Mouse (Mus musculus): ENCODE measurements at regions not wholly inside any gene's neighbourhood (a gene's known extent, or its start where the extent isn't known, plus 50 kb on each side); places are given as distances from the start of the nearest gene placed in this dataset.

DNA sequence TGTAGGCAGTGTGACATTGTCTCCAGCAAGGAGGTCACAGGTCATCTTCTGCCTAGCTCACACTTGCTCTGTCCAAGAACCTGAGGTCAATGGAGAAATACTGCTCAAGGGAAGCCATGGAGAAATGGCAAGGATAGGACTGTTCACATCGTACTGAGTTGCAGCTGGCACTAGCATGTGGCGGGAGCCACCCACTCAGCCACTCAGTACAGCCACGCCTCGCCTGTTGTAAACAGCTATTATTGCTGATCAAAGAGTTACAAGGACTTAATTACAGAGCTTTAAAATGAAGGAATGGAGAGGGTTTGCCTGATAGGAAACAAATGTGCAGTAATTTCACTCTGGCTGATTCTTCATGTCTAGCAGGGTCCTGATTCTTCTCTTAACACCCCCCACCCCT is 64.8 kb downstream of the Dll1 start:
- no peak for DNase-seq (ENCODE audit: extremely low spot score in 1 of 2, low spot score in 1 of 2)

DNA sequence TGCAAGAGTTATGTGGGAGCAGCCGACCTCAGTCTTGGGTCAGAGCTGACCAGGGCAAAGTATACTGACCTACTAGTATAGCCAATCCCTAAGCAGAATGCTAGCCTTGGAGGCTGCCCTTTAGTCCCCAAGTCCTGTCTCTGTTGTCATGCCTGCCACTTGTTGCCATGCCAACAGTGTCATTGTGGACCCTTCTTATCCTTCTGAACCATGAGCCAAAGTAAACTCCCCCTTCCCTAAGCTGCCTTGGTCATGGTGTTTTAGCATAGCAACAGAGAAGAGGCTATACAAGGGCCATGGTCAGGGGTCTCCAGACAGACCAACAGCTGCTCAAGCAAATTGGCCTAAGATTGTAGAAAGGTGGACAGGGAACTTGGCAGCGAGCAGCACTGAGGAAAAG is 66.2 kb downstream of the Dll1 start:
- DNase-seq (ENCODE audit: extremely low spot score in 1 of 2, low spot score in 1 of 2) = no peak

DNA sequence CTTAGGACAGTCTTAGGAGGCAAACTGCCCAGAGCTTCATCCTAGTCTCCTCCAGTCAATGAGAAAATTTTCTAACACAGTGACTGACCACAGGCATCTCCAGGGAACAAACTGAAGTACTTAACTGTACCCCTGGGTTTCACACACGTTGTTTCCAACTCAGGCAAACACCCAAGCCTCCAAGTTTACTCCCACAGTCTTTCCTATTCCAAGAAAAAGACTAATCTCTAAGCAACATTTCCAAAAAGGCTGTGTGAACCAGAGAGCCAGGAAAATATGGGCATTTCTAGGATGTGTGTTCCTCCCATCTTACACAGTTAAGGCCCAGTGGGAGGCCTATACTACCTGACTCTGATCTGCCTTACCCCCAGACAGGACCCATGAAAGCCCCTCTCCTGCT is 74.6 kb downstream of the Dll1 start:
- no peak for DNase-seq (ENCODE audit: extremely low spot score in 1 of 2, low spot score in 1 of 2)

DNA sequence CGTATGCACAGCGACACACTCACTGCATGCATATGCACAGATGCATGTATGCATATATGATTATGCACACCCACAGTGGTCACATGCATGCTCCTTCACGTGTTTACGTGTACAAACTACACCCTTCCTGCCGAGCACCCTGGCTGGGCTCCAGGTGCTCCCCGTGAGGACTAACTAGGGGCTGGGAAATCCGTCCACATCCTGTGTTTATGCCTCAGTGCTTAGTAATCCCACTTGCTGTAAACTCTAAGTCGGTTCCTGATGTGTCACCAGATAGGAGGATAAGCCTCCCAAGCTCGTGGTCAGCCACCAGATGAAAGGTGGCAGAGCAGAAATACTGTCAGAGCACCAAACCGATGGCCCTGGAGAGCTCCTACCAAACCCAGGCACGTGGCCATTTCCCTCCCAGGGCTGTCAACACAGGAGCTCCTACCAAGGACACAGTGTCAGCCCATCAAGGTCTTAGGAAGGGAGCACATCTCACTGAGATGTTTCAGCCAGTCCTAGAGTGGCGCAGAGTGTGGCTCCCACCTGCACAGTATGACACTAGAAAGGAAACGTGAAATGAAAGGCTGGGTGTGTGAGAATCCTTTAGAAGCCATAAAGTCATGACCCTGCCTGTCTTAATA is 76.8 kb downstream of the Dll1 start:
- no peak for DNase-seq (ENCODE audit: extremely low spot score in 1 of 2, low spot score in 1 of 2)

DNA sequence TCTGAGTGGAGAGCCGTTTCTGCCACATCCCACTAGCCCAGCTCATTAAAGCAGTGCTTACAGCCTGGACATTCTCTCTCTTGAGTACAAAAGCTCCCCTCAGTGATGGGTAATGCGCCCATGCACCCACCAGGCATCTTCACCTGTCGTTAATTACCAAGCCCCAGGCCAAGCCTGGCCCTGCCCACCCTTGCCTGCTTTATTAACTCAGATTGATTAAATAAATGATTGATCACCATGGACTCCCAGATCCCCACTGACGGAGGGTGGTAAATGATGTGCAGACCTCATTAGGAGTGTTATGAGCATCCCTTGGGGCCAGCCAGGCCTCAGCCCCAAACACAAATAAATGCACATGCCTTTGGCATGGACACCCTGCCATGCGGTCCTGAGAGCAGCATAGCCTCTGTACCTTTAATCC is 82.5 kb downstream of the Dll1 start:
- DNase-seq (ENCODE audit: extremely low spot score in 1 of 2, low spot score in 1 of 2) = no peak

DNA sequence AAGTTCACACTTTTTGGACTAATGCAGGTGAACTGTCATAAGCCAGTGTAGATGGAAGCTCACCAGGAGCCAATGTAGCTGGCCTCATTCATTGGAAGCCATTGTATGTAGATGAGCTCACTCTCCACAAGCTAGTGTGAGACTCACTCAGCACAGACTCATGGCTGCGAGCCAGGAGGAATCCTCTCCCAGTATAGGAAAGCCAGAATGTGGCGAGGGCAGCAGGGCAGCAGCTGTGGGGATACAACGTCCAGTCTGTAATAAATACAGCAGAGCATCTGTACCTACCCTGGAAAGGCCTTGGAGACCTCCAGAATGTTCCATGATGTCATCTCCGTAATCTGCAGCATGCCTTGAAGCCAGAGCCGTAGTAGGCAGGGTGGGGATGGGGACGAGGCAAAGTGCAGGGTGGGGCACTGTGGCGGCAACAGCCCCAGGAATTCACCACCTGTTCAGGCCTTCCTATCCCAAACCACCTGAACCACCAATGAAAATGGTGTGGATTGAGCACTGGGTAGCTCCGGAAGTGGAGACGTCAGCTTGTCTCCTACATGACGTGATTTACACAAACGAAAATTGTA is 84.1 kb downstream of the Dll1 start:
- no peak for DNase-seq (ENCODE audit: extremely low spot score in 1 of 2, low spot score in 1 of 2)

DNA sequence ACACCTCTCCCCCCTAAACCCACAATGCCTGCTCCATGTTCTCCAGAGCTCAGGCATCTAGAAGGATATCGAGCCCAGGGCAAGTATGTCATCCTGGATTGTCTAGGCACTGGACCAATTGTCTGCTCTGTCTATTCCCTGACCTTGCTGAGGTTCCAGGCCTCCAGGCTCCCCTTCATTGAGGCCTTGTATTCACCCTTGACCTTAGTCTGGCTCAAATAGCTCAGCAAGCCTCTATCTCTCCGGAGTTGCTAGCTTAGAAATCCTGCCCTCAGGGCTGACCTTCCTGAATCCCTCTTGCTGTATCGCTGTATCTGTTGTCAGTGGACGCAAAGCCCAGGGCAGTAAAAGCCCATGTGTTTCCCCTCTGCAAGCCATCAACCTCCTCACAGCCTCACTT is 85.0 kb downstream of the Dll1 start:
- no peak for DNase-seq (ENCODE audit: extremely low spot score in 1 of 2, low spot score in 1 of 2)

DNA sequence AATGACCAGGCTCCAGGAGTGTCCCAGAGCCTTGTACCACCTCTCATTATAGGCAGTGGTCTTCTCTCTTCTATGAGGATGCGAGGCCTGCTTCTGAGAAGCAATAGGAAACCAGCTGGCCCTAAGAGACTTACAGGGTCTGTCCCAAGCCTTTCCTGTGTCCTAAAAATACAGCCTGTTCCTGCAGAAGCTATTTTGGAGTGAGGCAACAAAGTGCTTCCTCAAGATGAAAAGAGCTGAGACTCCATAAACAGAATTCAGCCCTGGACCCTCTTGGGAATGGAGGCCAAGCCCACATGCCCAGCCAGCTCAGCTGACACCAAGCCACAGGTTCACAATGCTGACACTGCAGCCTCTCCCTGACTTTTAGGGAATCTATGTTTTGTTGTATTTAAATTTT is 86.3 kb downstream of the Dll1 start:
- DNase-seq (ENCODE audit: extremely low spot score in 1 of 2, low spot score in 1 of 2) = no peak

DNA sequence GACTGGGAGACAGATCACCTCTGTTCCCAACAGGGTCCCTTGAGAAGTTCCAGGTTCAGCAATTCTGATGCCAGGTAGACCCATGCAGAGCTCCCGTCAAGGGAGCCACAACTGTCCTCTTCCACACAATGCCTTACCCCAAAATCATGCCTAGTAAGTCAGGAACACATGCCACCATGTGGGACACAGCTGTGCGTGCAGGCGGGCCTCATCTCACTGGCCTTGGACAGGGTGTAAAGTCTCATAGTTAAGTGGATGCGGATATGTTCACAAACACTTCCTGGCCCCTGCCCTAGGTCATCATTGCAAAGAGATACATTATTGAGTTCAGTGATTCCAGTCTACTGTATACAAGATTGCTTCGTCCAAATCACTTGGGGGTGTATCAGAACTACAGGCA is 87.6 kb downstream of the Dll1 start:
- no peak for DNase-seq (ENCODE audit: extremely low spot score in 1 of 2, low spot score in 1 of 2)

DNA sequence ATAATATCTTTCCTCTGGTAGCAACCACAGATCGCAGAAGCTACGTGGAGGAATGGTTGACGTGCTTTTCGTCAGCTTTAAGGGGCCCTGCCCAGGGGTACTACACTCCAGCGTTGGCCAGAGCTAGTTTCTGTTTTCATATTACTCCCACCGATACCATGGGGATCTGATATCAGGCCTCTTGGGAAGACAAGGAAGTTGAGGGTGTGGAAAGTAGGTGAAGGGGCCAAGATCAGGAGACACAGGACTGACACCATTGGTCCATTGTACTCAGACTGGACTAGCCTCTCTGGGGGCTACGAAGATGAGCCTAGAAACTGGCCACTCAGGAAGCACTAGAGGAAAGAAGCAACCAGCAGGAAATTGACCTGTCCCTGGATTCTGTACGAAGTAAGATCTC is 88.0 kb downstream of the Dll1 start:
- no peak for DNase-seq (ENCODE audit: extremely low spot score in 1 of 2, low spot score in 1 of 2)

DNA sequence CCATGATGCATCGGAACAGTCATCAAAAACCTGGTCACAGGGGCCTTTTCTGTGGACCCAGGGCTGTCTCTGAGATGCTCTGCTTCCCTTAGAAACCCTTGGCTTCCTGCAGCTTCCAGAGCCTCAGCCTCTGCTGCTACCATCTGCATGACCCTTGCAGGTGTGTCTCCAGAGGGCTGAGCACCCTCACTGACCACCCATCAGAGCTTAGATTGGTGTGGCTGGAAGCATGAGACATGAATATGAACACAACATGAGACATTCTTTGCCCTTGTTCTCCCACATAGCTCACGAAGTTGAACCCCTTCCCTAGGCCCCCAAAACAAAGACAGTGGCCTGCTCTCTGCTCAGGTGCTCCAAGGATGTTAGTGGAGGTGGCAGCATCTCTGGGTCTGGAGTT is 90.1 kb downstream of the Dll1 start:
- DNase-seq (ENCODE audit: extremely low spot score in 1 of 2, low spot score in 1 of 2) = no peak

DNA sequence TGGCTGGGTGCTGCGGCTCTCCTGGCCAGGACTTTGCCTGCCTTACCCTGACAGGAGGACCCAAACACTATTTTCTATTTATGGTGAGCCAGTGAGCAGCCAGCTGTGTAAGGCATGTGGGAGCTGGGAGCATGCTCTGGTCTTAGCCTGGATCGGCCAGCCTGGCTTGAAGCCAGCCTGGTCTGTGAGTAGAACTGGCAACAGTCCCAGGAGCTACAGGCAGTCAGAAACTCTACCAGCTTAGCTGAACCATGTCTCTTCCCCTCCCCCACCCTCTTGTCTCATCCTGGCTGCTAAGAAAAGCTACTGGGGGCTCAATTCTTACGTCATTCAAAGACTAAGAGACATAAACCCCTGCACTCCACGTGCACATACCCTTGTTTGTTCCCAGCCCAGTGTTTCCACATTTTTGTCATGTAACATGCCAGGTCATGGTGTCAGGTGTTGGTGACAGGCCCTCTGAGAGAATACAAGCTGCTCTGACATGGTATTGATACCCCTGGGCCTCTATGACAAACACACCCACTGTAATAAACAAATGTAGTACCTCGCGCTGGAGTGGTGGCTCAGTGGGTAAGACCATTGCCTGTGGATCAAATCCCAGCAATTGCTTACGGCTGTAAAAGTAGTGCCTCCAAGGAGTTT is 91.2 kb downstream of the Dll1 start:
- DNase-seq (ENCODE audit: extremely low spot score in 1 of 2, low spot score in 1 of 2) = no peak

DNA sequence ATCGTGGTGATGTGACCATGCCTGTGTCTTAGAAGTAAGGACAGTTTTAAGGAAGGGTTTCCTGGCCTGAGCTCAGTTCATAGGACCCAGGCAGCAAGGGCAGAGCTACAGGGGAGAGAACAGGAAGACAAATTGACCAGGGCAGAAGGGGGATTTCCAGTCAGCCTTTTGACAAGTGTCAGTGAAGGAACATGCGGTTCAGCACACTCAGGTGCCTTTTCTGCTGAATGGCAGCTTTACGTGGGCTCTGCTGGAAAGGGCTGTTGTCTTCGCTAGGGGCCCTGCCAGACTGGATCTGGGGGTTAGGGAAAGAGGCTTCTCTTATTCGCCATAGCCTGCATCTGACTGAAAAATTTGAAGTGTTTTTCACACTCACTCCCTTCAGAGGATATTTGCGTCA is 106.8 kb downstream of the Dll1 start:
- DNase-seq (ENCODE audit: extremely low spot score in 1 of 2, low spot score in 1 of 2) = no peak

DNA sequence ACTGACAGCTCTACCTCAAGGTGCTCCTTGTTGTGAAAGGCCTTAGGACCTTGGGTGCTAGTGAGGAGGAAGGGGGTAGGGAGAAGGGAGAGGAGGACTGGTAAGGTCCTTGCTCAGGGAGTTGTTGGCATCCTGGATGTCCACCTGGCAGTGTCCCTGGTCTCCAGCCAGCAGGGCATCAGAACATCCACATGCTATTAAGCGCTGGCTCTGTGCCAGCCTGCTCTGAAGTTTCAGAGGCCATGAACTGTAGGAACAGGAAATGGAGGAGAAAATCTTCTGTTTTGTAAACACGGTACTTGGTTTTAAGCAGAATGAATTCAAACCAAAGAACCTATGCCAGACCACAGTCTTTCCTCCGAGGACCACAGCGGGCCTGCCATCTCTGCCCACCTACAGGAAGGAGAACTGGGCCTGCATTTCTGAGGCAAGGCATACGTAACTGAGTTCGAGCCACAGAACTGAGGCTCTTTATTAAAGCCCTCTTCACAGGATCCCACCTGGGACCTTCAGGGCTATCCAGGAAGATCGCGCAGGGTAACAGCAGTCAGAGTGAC is 107.5 kb downstream of the Dll1 start:
- no peak for DNase-seq (ENCODE audit: extremely low spot score in 1 of 2, low spot score in 1 of 2)

DNA sequence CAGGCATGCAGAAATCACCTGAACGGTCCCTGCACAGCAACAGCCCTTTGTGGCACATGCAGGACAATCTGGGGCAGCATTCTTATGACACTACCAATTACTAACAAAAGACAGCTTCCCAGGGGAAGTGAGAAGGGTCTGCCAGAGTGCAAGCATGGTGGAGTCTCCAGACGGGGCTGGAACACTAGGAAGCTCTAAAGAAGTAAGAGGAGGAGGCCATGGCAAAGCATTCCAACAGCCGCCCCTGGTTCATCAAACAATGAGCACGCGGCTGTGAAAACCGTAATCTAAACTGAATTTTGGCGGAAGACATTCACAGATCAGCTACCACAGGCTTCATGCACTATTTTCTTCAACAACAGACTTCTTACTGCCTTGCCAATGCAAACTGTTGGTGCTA is 109.0 kb downstream of the Dll1 start:
- no peak for DNase-seq (ENCODE audit: extremely low spot score in 1 of 2, low spot score in 1 of 2)

DNA sequence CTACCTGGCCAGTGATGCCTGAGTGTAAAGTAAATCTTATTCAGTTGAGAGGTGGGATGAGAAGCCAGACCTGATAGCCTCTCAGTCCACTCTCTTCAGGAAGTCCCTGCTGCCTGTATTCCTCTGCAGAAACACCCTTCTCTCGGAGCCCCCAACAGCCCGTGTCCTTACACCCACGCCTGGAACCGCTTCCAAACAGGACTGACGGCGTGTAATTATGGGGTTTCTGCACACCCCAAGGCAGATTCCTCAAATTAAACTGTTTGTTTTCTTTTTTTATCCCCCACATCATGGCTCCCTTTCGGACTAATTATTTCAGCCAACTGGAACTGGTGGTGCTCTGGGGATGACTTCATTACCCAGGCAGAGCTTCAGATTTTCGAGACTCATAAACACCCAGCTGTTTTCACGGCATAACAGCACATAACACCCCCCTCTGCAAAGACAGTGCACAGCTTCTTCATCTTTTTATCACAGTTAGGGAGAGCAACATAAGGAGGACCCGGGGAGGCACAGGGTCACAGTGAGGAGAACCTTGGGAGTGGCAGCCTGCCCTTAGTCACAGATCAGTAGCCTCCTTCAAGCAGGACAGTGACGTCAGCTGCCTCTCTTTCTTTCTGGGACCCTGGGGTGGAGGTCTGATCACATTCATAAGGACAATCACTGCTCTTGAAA is 117.1 kb downstream of the Dll1 start:
- DNase-seq (ENCODE audit: extremely low spot score in 1 of 2, low spot score in 1 of 2) = no peak

DNA sequence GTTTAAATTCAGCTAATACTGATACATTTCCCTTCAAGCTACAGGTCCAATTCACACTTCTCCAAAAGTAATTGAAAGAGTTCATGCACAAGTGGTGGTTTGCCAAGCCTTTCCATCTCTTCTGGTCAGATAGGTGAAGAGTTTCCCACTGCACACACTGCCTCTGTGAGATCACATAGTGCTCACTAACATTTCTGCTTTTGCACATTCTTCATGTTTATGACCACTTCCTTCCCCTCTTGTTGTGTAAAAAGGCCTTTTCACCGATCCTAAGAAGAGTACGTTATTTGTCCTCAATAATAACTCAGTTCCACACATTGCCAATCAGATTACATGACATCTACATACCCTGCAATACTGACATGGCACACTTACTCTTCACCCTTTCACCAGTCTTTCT is 120.8 kb downstream of the Dll1 start:
- DNase-seq (ENCODE audit: extremely low spot score in 1 of 2, low spot score in 1 of 2) = no peak

DNA sequence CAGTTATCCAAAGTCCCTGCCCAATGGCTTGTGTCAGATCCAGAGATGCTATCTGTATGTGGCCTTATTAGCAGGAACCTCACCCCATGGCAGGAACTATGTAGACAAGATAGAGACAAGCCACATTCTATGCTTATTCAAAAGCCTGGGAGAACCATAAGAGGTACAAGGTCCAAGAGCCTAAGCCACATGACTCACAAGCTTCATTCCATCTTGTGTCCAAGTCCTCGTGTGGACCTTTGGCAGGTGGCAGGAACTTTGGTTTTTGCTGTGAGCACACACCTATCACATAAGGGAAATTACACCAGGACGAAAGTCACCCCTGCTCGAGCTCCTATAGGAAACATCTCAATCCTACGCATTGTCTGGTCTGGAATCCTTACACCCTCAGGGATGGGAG is 122.9 kb downstream of the Dll1 start:
- no peak for DNase-seq (ENCODE audit: extremely low spot score in 1 of 2, low spot score in 1 of 2)

DNA sequence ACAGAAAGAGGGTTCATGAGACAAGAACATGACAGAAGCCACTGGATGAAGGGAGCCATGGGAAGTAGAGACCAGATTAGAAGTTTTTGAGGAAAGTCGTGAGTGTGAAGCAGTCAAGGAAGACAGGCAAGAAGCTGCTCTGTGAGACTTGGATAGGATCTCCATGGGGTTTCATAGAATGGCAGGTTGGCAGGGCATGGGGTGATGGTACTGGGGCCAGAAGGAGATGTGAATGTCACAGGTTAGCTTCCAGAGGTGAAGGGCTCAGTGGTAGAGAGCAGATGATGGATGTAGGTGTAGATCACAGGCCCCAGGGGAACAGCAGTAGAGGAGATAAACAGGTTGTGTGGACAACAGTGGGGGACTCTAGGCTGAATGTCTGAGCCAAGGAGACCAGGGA is 123.4 kb downstream of the Dll1 start:
- no peak for DNase-seq (ENCODE audit: extremely low spot score in 1 of 2, low spot score in 1 of 2)

DNA sequence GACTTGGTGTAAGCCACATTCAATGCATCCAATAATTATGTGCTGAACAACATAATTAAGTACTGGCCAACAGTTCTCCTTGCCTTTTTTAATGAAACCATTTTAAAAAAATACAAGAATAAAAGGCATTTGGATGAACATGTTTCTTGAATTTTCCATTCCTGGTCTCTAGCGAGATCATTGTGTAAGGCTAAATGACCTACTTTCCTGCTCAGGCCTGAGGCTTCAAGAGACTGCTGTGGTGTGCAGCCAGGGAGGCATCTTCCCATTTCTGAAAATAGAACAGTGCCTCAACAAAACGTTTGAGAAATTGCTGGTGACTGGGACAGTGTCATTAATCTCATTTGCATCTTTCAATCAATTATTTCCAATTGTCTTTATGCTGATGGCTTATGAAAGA is 124.5 kb downstream of the Dll1 start:
- no peak for DNase-seq (ENCODE audit: extremely low spot score in 1 of 2, low spot score in 1 of 2)

DNA sequence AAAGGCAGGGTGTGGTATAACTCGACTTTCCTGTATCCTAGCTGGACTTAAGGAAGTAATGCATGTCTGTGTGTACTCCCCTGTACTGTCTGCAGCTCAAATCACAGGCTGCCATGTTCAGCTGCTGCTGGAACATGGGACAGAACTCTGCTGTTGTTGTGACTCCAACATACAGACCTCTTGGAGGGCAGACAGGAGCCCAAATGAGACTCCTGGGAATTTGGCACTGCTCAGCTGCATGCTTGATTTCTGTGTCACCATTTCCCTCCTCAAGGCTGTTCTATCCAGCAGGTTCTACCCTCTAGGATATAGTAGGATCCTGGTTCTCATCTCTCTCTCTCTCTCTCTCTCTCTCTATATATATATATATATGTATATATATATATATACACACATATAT is 125.0 kb downstream of the Dll1 start:
- DNase-seq (ENCODE audit: extremely low spot score in 1 of 2, low spot score in 1 of 2) = no peak

DNA sequence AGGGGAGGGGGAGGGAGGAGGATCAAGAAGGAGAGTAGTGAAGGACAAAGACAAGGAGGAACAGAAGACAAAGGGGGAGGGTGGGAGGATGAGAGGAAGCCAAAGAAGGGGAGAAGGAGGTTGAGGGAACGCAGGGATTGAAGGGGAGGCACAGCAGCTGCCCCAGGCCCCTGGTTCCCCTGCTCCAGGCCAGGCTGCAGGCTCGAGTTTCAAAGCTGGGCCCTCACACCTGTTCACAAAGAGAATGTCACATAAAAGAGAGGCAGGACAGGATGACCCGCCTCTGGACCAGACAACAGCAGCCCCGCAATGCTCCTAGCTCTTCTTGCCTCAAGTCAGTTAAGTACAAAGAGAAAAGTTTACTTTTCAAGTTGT is 128.3 kb downstream of the Dll1 start:
- DNase-seq (ENCODE audit: extremely low spot score in 1 of 2, low spot score in 1 of 2) = no peak

All from layer of hippocampus, postnatal 25 days (tissue).